Mouse (Mus musculus): ENCODE measurements around the gene Ttll11.

Ttll11 gene

GRCm38 (mm10) chr2:35737467-35738027 is 242.2 kb downstream of the Ttll11 start:
- DNase-seq (ENCODE audit: extremely low spot score, low read depth, low spot score), result no peak

GRCm38 (mm10) chr2:35736061-35736460 is 243.7 kb downstream of the Ttll11 start:
- no peak for DNase-seq (ENCODE audit: extremely low spot score, low read depth, low spot score)

GRCm38 (mm10) chr2:35735001-35735400 is 244.7 kb downstream of the Ttll11 start:
- DNase-seq (ENCODE audit: extremely low spot score, low read depth, low spot score), result no peak

GRCm38 (mm10) chr2:35731671-35732449 is 247.9 kb downstream of the Ttll11 start:
- DNase-seq (ENCODE audit: extremely low spot score, low read depth, low spot score), result no peak

- no peak for DNase-seq (ENCODE audit: extremely low spot score, low read depth, low spot score)
Observed at GRCm38 (mm10) chr2:35729077-35730065, 250.3 kb downstream of the Ttll11 start.

GRCm38 (mm10) chr2:35728633-35729032 is 251.1 kb downstream of the Ttll11 start:
- DNase-seq (ENCODE audit: extremely low spot score, low read depth, low spot score), result no peak

GRCm38 (mm10) chr2:35723691-35724090 is 256.0 kb downstream of the Ttll11 start:
- DNase-seq (ENCODE audit: extremely low spot score, low read depth, low spot score), result no peak

- no peak for DNase-seq (ENCODE audit: extremely low spot score, low read depth, low spot score)
Observed at GRCm38 (mm10) chr2:35723267-35723666, 256.4 kb downstream of the Ttll11 start.

- DNase-seq (ENCODE audit: extremely low spot score, low read depth, low spot score), result no peak
Observed at GRCm38 (mm10) chr2:35722821-35723220, 256.9 kb downstream of the Ttll11 start.

GRCm38 (mm10) chr2:35720956-35721355 is 258.8 kb downstream of the Ttll11 start:
- no peak for DNase-seq (ENCODE audit: extremely low spot score, low read depth, low spot score)

GRCm38 (mm10) chr2:35720550-35720949 is 259.2 kb downstream of the Ttll11 start:
- DNase-seq (ENCODE audit: extremely low spot score, low read depth, low spot score), result no peak

- DNase-seq (ENCODE audit: extremely low spot score, low read depth, low spot score), result no peak
Observed at GRCm38 (mm10) chr2:35720104-35720503, 259.6 kb downstream of the Ttll11 start.

GRCm38 (mm10) chr2:35719230-35720005 is 260.3 kb downstream of the Ttll11 start:
- DNase-seq (ENCODE audit: extremely low spot score, low read depth, low spot score), result no peak

- no peak for DNase-seq (ENCODE audit: extremely low spot score, low read depth, low spot score)
Observed at GRCm38 (mm10) chr2:35718662-35719061, 261.1 kb downstream of the Ttll11 start.

- no peak for DNase-seq (ENCODE audit: extremely low spot score, low read depth, low spot score)
Observed at GRCm38 (mm10) chr2:35718003-35718500, 261.7 kb downstream of the Ttll11 start.

- no peak for DNase-seq (ENCODE audit: extremely low spot score, low read depth, low spot score)
Observed at GRCm38 (mm10) chr2:35716175-35716574, 263.5 kb downstream of the Ttll11 start.

GRCm38 (mm10) chr2:35715485-35715884 is 264.2 kb downstream of the Ttll11 start:
- DNase-seq (ENCODE audit: extremely low spot score, low read depth, low spot score), result no peak

- no peak for DNase-seq (ENCODE audit: extremely low spot score, low read depth, low spot score)
Observed at GRCm38 (mm10) chr2:35714742-35715167, 265.0 kb downstream of the Ttll11 start.

GRCm38 (mm10) chr2:35713460-35713859 is 266.3 kb downstream of the Ttll11 start:
- no peak for DNase-seq (ENCODE audit: extremely low spot score, low read depth, low spot score)

- no peak for DNase-seq (ENCODE audit: extremely low spot score, low read depth, low spot score)
Observed at GRCm38 (mm10) chr2:35712611-35713010, 267.1 kb downstream of the Ttll11 start.
